Mouse (Mus musculus): ENCODE measurements around the gene Srrm4. TPM values are rescaled to one million over a fixed set of nuclear protein-coding genes. Genes with fewer than 3 reads are reported as not detected.

Gene Srrm4
- polyA plus RNA-seq, 1 experiment from 2014 or later = 0.27 TPM

DNA sequence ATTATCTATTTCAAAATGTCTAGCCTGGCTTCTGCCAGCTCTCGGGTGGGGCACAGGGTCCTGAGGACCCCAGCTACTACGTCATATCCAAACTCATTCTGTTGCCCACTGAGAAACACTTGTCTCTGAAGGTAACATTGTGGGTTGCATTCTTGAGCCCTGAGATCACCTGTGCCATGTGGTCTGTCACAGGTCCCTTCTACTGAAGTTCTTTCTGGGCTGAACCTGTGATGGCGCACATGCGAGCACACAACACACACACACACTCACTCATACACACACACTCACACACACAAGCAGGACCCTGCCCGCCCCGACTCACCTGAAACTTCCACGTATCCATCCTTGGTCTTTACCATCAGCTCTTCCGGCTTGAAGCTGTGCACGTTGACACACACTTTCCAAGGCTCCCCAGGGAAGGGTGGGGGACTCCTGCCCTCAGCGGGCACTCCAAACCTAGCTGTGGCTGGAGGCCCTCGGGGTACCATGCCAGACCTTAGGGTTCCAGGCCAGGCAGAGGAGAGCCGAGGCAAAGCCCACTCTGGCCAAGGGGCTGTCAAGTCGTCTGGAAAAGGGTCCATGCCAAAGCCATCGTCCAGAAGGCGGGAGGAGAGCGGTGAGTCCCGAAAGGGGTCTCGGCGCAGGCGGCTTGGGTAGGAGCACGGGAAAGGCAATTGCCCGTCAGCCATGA is 169.7 kb downstream of the Srrm4 start:
- H3K27me3 ChIP-seq (replicated peaks; ENCODE audit: insufficient read depth, low read length) = no peaks in the 10 kb centered on the region
- WGBS = 41% methylated on average over 22 of the region's 22 CpGs
- peak overlapping the region; percentile 45 for H3K4me3 ChIP-seq (ENCODE audit: low read depth, low read length)
- H3K9me3 ChIP-seq (ENCODE audit: low read length) = no peaks in the 10 kb centered on the region
- DNase-seq (ENCODE audit: low spot score) (peak; percentile 61), ATAC-seq (no peak)
- TF ChIP-seq CTCF (IDR thresholded peaks at IDR 0.05) (no peak), EP300 (IDR thresholded peaks at IDR 0.05) (peak; percentile 33; the same call in 1 of the 2 replicates)
- H3K9ac ChIP-seq (replicated peaks; ENCODE audit: low read depth) = peak overlapping the region; percentile 72
- peaks cover 5% of the 10 kb centered on the region; the same call in 1 of the 2 replicates for H3K4me1 ChIP-seq (ENCODE audit: insufficient read depth, low read depth, low read length)
- H3K4me2 ChIP-seq (replicated peaks; ENCODE audit: low read depth, low read length) = peak overlapping the region; percentile 71
- no peaks in the 10 kb centered on the region for H3K36me3 ChIP-seq (ENCODE audit: insufficient read depth, low read length)
- H3K27ac ChIP-seq (ENCODE audit: low read length) = peak overlapping the region; percentile 94

DNA sequence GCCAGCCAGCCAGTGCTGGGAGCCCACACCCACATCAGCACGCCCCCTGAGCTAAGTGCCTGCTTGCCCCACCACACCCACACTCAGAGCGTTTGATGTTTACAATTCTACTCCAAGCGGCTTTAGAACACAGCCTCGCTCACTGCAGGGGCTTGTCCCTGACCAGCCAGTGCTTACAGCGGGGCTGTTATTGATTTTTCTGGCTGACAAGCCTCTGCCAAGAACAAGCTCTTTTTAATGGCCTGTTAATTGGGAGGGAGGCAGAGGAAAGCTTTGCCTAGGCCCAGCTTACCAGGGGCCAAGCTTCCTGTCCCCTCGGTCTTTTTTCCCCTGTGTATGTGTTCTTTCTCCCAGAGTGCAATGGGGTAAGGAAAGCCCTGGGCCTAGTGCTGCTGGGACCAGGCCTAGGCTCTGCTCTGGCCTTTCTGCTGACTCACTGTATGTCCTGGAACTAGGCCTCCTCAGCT is 170.8 kb downstream of the Srrm4 start:
- DNase-seq (ENCODE audit: low spot score) (peak; percentile 93), ATAC-seq (peak; percentile 87)
- H3K4me1 ChIP-seq (ENCODE audit: insufficient read depth, low read depth, low read length) = peaks cover 5% of the 10 kb centered on the region; the same call in 1 of the 2 replicates
- H3K27ac ChIP-seq (ENCODE audit: low read length) = peak overlapping the region; percentile 85
- no peaks in the 10 kb centered on the region for H3K27me3 ChIP-seq (replicated peaks; ENCODE audit: insufficient read depth, low read length)
- TF ChIP-seq CTCF (IDR thresholded peaks at IDR 0.05) (no peak), EP300 (IDR thresholded peaks at IDR 0.05) (peak; percentile 91)
- WGBS = 11% methylated on average over 6 of the region's 6 CpGs
- peak overlapping the region; percentile 48; the same call in 1 of the 2 replicates for H3K9ac ChIP-seq (replicated peaks; ENCODE audit: low read depth)
- H3K4me3 ChIP-seq (ENCODE audit: low read depth, low read length) = peak overlapping the region; percentile 26
- no peaks in the 10 kb centered on the region for H3K9me3 ChIP-seq (ENCODE audit: low read length)
- H3K36me3 ChIP-seq (ENCODE audit: insufficient read depth, low read length) = no peaks in the 10 kb centered on the region
- peak overlapping the region; percentile 55 for H3K4me2 ChIP-seq (replicated peaks; ENCODE audit: low read depth, low read length)

DNA sequence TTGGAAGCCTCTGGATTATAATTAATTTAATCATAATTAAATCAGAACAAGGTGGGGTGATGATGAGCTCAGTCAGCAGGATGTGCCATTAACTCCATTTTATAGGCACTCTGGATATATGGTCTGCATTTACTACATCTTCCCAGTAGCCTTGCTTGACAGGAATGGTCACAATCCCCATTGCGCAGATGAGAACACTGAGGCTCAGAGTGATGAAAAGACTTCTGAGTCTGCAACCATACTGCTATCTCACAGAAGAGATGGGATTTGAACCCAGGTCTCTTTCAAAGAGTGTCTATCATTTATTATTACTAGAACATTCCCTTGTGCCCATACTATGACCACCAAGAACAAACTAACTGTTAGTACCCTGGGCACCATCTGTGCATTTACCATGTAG is 171.4 kb downstream of the Srrm4 start:
- peak overlapping the region; percentile 55 for H3K4me2 ChIP-seq (replicated peaks; ENCODE audit: low read depth, low read length)
- DNase-seq (ENCODE audit: low spot score) = no peak
- H3K27me3 ChIP-seq (replicated peaks; ENCODE audit: insufficient read depth, low read length) = no peaks in the 10 kb centered on the region
- peaks cover 5% of the 10 kb centered on the region; the same call in 1 of the 2 replicates for H3K4me1 ChIP-seq (ENCODE audit: insufficient read depth, low read depth, low read length)
- TF ChIP-seq CTCF (IDR thresholded peaks at IDR 0.05) (no peak), EP300 (IDR thresholded peaks at IDR 0.05) (no peak)
- peak overlapping the region; percentile 26 for H3K4me3 ChIP-seq (ENCODE audit: low read depth, low read length)
- 96% methylated on average over 1 of the region's 1 CpGs for WGBS
- H3K9ac ChIP-seq (replicated peaks; ENCODE audit: low read depth) = peak overlapping the region; percentile 48; the same call in 1 of the 2 replicates
- ATAC-seq = no peak
- no peaks in the 10 kb centered on the region for H3K36me3 ChIP-seq (ENCODE audit: insufficient read depth, low read length)
- no peaks in the 10 kb centered on the region for H3K9me3 ChIP-seq (ENCODE audit: low read length)
- H3K27ac ChIP-seq (ENCODE audit: low read length) = peak overlapping the region; percentile 85

DNA sequence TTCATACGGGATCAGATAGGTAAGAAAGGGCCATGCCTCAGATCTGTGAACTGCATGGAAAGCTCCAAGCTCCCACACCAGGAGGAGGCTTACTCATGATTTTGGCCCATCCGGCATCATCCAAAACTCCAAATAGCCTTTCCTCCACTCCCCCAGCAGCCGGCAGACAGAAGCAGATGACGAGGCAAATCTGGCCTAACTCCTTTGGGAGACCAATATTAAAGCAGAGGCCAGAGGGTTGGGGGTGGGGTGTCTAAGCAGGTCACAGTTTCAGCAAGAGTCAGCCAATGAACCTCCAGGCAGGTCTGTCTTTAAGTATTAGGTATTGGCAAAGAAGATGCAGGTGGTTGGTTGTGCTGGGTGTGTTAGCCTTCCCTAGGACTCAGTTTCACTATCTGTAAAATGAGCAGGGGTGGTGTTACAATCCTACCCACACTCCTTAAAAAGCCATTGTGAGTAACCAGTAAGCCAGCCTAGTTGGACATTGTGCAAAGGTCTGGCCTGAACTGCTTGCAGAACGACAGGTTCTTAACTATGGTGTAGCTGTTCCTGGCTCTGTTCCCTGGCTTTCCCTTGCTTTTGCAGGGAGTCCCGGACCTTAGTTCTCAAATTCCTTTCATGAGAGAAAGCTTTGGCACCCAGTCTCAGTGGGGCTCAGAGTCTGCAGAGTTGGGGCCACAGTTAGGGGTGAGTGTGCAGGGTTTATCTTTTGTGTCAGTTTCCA is 172.1 kb downstream of the Srrm4 start:
- H3K9me3 ChIP-seq (ENCODE audit: low read length) = no peaks in the 10 kb centered on the region
- H3K27ac ChIP-seq (ENCODE audit: low read length) = peak overlapping the region; percentile 85
- H3K9ac ChIP-seq (replicated peaks; ENCODE audit: low read depth) = peak overlapping the region; percentile 48; the same call in 1 of the 2 replicates
- peak overlapping the region; percentile 55 for H3K4me2 ChIP-seq (replicated peaks; ENCODE audit: low read depth, low read length)
- H3K4me3 ChIP-seq (ENCODE audit: low read depth, low read length) = peak overlapping the region; percentile 26
- peak; percentile 17 for DNase-seq (ENCODE audit: low spot score)
- peaks cover 5% of the 10 kb centered on the region; the same call in 1 of the 2 replicates for H3K4me1 ChIP-seq (ENCODE audit: insufficient read depth, low read depth, low read length)
- 50% methylated on average over 6 of the region's 6 CpGs for WGBS
- no peak for ATAC-seq
- H3K27me3 ChIP-seq (replicated peaks; ENCODE audit: insufficient read depth, low read length) = no peaks in the 10 kb centered on the region
- no peak for TF ChIP-seq EP300 (IDR thresholded peaks at IDR 0.05)
- TF ChIP-seq CTCF (IDR thresholded peaks at IDR 0.05) = no peak
- no peaks in the 10 kb centered on the region for H3K36me3 ChIP-seq (ENCODE audit: insufficient read depth, low read length)

- Histone ChIP-seq H3K9ac (replicated peaks; ENCODE audit: low read depth) (no peak overlapping the region), H3K27me3 (replicated peaks; ENCODE audit: insufficient read depth, low read length) (no peaks in the 10 kb centered on the region), H3K36me3 (ENCODE audit: insufficient read depth, low read length) (no peaks in the 10 kb centered on the region), H3K4me2 (replicated peaks; ENCODE audit: low read depth, low read length) (no peak overlapping the region), H3K4me1 (ENCODE audit: insufficient read depth, low read depth, low read length) (peaks cover 9% of the 10 kb centered on the region; the same call in 1 of the 2 replicates), H3K9me3 (ENCODE audit: low read length) (no peaks in the 10 kb centered on the region), H3K27ac (ENCODE audit: low read length) (peak overlapping the region; percentile 35; the same call in 1 of the 2 replicates), H3K4me3 (ENCODE audit: low read depth, low read length) (no peak overlapping the region)
- DNase-seq (ENCODE audit: low spot score) (peak; percentile 57), ATAC-seq (no peak)
- TF ChIP-seq EP300 (IDR thresholded peaks at IDR 0.05) (no peak; the same call in 1 of the 2 replicates), CTCF (IDR thresholded peaks at IDR 0.05) (no peak)
- WGBS = 25% methylated on average over 5 of the region's 5 CpGs
These were observed 175.4 kb downstream of the Srrm4 start for GRCm38 (mm10) chr5:116416208-116416607.

All from lung, postnatal 0 days (tissue).